Mouse (Mus musculus): ENCODE measurements around the gene Tuba1b. TPM values are rescaled to one million over a fixed set of nuclear protein-coding genes. Genes with fewer than 3 reads are reported as not detected.

Gene Tuba1b
- polyA plus RNA-seq, 1 experiment from 2014 or later = 2,766 TPM

DNA sequence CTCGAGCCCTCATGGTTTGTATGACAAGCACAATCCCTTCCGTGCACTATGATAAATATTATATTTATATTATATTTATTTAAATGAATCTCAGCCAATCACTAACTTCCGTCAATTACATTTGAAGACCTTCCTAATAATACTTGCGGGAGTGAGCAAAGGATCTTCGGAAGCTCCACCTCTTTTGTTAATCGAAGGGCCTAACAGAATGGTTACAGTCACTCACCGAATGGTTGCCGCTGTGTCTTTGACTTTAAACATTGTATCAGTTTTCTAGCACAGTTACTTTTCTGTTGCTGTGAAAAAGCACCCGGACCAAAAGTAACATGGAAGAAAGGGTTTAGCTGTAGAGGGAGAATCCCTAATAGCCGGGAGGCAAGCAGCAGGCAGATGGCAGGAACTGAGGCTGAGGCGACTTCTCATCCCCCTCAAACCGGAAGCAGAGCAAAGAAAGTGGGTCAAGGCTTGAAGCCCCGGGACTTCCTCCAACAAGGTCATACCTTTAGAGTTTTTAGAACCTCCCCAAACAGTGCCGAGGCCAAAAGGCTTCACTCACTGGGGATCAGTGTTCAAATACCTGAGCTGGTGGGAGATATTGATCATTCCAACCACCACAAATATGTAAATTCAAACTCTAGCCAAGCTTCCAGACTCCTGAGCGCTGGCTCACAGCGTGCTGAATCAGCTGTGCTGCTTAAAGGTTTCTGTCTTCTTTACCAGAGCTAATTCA is 35.2 kb upstream of the Tuba1b start:
- Histone ChIP-seq H3K4me3 (peak overlapping the region; percentile 36), H3K36me3 (replicated peaks) (no peaks in the 10 kb centered on the region; the same call in 1 of the 2 replicates), H3K9me3 (no peaks in the 10 kb centered on the region), H3K27me3 (ENCODE audit: poor library complexity, severe bottlenecking) (no peaks in the 10 kb centered on the region), H3K4me1 (peaks cover 63% of the 10 kb centered on the region), H3K27ac (peak overlapping the region; percentile 98)
- 6% methylated on average over 16 of the region's 16 CpGs for WGBS
- no peak for DNase-seq (ENCODE audit: extremely low spot score, low spot score)

DNA sequence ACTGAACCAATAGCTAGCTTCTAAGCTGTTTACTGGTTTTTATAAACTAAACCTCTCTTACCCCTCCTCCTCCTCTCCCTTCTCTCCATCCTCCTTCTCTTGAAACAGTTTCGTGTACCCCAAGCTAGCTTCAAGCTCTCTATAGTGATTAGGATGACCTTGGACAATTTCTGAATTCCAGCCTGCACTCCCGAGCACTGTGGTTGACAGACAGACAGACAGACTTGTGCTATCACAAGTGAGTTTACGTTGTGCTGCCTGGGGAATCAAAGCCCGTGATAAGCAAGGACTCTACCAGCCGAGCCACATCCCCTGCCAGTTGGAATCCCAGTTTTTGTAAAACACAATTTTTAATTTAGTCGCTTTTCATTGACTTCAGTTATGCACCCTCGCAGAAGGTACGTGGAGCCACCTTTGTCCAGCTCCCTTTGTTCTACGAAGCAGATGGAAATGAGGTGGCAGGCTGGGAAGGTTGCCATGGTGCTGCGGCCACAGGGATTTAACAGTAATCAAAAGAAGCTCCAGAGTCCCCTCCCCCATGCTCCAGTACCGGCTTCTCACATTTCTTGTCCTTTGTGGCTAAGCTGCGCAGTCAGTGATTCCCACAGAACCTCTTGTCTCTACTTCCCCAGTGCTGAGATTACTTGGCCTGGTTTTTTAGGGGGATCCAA is 34.5 kb upstream of the Tuba1b start:
- Histone ChIP-seq H3K9me3 (peaks cover 4% of the 10 kb centered on the region; the same call in 1 of the 2 replicates), H3K36me3 (replicated peaks) (no peaks in the 10 kb centered on the region; the same call in 1 of the 2 replicates), H3K27ac (peak overlapping the region; percentile 98), H3K4me3 (peak overlapping the region; percentile 36), H3K27me3 (ENCODE audit: poor library complexity, severe bottlenecking) (no peaks in the 10 kb centered on the region), H3K4me1 (peaks cover 63% of the 10 kb centered on the region)
- 4% methylated on average over 12 of the region's 12 CpGs for WGBS
- DNase-seq (ENCODE audit: extremely low spot score, low spot score) = peak; percentile 93

GRCm38 (mm10) chr15:98959531-98959930 is 25.2 kb upstream of the Tuba1b start:
- peaks cover 5% of the 10 kb centered on the region; the same call in 1 of the 2 replicates for H3K9me3 ChIP-seq
- H3K27me3 ChIP-seq (ENCODE audit: poor library complexity, severe bottlenecking) = no peaks in the 10 kb centered on the region
- peaks cover 21% of the 10 kb centered on the region for H3K4me1 ChIP-seq
- H3K27ac ChIP-seq = no peak overlapping the region
- H3K36me3 ChIP-seq (replicated peaks) = no peaks in the 10 kb centered on the region
- DNase-seq (ENCODE audit: extremely low spot score, low spot score) = no peak
- H3K4me3 ChIP-seq = no peak overlapping the region
- WGBS = 88% methylated on average over 3 of the region's 3 CpGs

GRCm38 (mm10) chr15:98958901-98959420 is 24.6 kb upstream of the Tuba1b start:
- Histone ChIP-seq H3K4me3 (no peak overlapping the region), H3K36me3 (replicated peaks) (no peaks in the 10 kb centered on the region), H3K9me3 (peaks cover 2% of the 10 kb centered on the region; the same call in 1 of the 2 replicates), H3K27ac (no peak overlapping the region), H3K4me1 (peaks cover 27% of the 10 kb centered on the region), H3K27me3 (ENCODE audit: poor library complexity, severe bottlenecking) (no peaks in the 10 kb centered on the region)
- 89% methylated on average over 4 of the region's 4 CpGs for WGBS
- no peak for DNase-seq (ENCODE audit: extremely low spot score, low spot score)

- Histone ChIP-seq H3K27ac (no peak overlapping the region), H3K4me3 (no peak overlapping the region), H3K9me3 (no peaks in the 10 kb centered on the region), H3K4me1 (peaks cover 32% of the 10 kb centered on the region), H3K27me3 (ENCODE audit: poor library complexity, severe bottlenecking) (no peaks in the 10 kb centered on the region), H3K36me3 (replicated peaks) (no peaks in the 10 kb centered on the region)
- WGBS = 93% methylated on average over 5 of the region's 5 CpGs
- DNase-seq (ENCODE audit: extremely low spot score, low spot score) = no peak
Observed at GRCm38 (mm10) chr15:98957475-98957874, 23.1 kb upstream of the Tuba1b start.

GRCm38 (mm10) chr15:98956000-98956399 is 21.6 kb upstream of the Tuba1b start:
- H3K27ac ChIP-seq = peak overlapping the region; percentile 98; the same call in 1 of the 2 replicates
- peaks cover 40% of the 10 kb centered on the region for H3K4me1 ChIP-seq
- H3K27me3 ChIP-seq (ENCODE audit: poor library complexity, severe bottlenecking) = no peaks in the 10 kb centered on the region
- DNase-seq (ENCODE audit: extremely low spot score, low spot score) = no peak
- WGBS = 86% methylated on average over 4 of the region's 4 CpGs
- peaks cover 11% of the 10 kb centered on the region for H3K36me3 ChIP-seq (replicated peaks)
- H3K4me3 ChIP-seq = no peak overlapping the region
- H3K9me3 ChIP-seq = no peaks in the 10 kb centered on the region

- Histone ChIP-seq H3K27ac (peak overlapping the region; percentile 98), H3K9me3 (no peaks in the 10 kb centered on the region), H3K4me3 (peak overlapping the region; percentile 91), H3K4me1 (peaks cover 40% of the 10 kb centered on the region), H3K27me3 (ENCODE audit: poor library complexity, severe bottlenecking) (no peaks in the 10 kb centered on the region), H3K36me3 (replicated peaks) (peaks cover 16% of the 10 kb centered on the region)
- WGBS = 72% methylated on average over 4 of the region's 4 CpGs
- no peak for DNase-seq (ENCODE audit: extremely low spot score, low spot score)
Observed at GRCm38 (mm10) chr15:98955324-98955723, 21.0 kb upstream of the Tuba1b start.

DNA sequence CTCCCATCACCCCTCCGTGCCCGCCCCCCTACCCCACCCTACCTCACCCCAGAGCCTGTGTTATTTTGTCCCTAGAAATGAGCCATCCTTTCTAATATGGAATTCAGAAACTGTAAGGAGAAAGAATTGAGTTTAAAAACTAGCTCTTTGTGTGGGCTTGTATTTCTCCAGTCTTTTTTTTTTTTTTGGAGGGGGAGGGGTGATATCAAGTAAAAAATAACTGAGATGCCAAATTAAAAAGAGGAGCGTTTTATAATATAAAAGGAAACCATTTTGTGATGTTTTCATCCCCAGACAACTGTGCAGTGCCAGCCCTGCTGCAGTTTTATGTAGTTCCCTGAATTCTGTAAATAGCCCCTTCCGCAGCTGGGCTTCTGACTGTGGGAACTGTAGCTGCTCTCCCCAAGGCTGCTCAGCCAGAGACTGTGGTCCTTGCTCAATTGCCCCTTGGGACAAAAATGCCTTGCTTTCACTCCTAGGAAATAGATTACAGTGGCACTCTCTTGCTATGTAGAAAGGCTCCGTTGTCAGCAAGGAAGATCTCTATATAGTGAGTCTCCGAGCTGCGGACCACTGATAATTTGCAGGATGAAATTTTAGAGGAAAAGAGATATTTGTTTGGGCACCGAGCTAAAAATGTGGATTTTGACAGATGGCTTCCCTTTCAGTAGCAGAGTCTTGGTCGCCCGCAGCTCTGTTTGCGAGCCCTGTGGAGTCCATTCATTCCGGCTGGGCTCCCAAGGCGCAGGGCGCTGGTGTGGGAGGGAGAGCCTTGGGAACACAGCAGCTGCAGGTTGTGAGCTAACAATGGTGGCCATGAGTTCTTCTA is 20.3 kb upstream of the Tuba1b start:
- Histone ChIP-seq H3K4me1 (peaks cover 40% of the 10 kb centered on the region), H3K36me3 (replicated peaks) (peaks cover 19% of the 10 kb centered on the region), H3K4me3 (peak overlapping the region; percentile 91), H3K27me3 (ENCODE audit: poor library complexity, severe bottlenecking) (no peaks in the 10 kb centered on the region), H3K9me3 (no peaks in the 10 kb centered on the region), H3K27ac (peak overlapping the region; percentile 98)
- peak; percentile 53 for DNase-seq (ENCODE audit: extremely low spot score, low spot score)
- WGBS = 8% methylated on average over 14 of the region's 14 CpGs

DNA sequence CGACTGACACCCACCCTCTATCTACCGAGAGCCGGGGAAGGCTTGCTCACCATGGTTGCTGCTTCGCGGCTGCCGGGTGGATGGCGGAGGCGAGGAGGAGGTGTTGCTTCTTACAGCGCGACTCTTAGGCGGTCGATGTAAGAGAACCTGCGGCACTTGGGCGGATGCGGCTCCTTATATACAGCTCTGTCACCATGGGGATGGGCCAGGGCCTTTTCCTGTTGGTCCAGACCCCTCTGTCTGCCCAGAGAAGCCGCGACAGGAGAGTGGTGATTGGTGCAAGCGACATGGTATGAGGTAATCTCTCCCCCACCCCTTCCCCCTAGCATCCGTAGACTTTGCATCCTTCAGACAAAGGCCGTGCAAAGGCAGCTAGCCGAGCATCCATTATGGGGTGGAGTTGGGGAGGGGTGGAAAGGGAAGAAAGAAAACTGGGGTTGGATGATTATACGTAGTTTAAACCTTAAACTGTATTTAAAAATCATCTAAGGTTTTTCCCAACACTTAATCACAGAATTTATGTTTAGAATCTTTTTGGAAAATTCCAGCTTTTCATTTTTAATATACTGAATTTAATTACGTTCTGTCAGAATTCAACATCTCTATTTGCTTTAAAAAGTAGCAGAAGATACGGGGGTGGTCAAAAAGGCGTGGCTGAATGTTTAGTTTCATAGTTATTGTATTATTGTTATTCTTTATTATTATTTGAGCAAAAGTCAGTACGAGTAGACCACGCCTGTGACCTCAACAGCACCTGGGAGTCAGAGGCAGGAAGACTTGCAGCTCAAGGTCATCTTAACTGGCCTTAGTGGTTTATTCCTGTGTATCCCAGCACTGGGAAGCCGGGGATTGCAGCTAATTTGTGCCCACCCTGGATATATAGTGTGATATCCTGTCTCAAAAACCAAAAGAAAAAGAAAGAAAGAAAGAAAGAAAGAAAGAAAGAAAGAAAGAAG is 19.3 kb upstream of the Tuba1b start, which contains the start of the genes Gm49450 and Tuba1a:
Gene Gm49450, minus strand, starts transcription at position 151 of the 956 bp plus-strand sequence.
Gene Tuba1a, minus strand, starts transcription at position 303 of the 956 bp plus-strand sequence.
- peak within 1 kb of the TSS; percentile 91 for H3K4me3 ChIP-seq
- 3% methylated on average over 28 of the region's 28 CpGs for WGBS
- H3K9me3 ChIP-seq = no peaks in the 10 kb centered on the region
- H3K27me3 ChIP-seq (ENCODE audit: poor library complexity, severe bottlenecking) = no peaks in the 10 kb centered on the region
- peaks cover 40% of the 10 kb centered on the region for H3K4me1 ChIP-seq
- H3K27ac ChIP-seq = peak within 1 kb of the TSS; percentile 98
- peaks cover 28% of the 10 kb centered on the region for H3K36me3 ChIP-seq (replicated peaks)
- peak; percentile 99 for DNase-seq (ENCODE audit: extremely low spot score, low spot score)

DNA sequence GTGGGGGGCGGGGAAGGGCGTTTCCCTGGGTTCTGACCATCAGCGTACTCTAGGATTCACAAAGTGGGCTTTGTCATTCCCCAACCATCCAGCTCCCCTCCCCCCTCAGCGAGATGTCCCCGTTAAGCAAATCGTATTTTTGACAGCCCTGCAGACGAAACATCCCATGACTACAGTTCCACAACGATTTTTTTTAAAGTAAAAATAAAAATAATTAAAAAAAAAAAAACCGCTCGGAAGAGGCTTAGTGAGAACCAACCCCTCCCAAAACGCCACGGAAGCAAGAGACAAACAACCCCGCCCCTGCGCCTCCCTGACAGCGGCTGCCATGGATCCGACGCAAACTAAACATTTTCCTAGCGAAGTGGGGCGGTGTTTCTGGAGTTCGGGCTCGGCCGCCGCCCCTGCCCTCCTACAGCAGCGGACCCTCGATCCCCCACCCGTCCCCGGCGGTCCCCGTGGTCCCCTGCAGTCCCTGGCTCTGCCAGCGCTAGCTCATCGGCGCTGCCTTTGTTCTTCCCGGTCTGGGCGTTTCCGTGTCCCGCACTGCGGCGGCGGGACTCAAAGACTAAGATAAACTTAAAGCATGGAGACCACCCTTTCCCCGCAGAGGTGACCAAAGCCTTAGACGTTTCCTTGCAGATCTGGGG is 18.5 kb upstream of the Tuba1b start:
- Histone ChIP-seq H3K9me3 (no peaks in the 10 kb centered on the region), H3K27me3 (ENCODE audit: poor library complexity, severe bottlenecking) (no peaks in the 10 kb centered on the region), H3K4me1 (peaks cover 45% of the 10 kb centered on the region), H3K36me3 (replicated peaks) (peaks cover 28% of the 10 kb centered on the region), H3K27ac (peak overlapping the region; percentile 98), H3K4me3 (peak overlapping the region; percentile 91)
- DNase-seq (ENCODE audit: extremely low spot score, low spot score) = peak; percentile 54
- under 1% methylated on average over 41 of the region's 41 CpGs for WGBS

DNA sequence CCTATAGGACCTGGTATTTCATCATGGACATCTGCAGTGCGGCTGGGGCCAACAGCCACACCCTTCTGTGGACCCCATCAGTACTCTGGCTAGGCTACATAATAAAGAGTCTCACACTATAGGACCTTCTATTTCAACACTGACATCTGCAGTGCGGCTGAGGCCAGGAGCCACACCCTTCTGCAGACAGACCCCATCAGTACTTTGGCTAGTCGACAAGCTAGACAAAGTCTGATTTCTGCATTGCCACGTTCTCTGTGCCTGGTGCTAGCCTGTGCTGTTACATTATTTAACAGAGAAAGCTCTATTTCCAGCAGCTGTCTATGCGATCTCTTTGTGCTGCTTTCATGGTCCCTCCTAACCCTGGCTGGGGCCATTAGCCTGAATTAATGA is 17.7 kb upstream of the Tuba1b start:
- Histone ChIP-seq H3K27ac (peak overlapping the region; percentile 98), H3K4me3 (peak overlapping the region; percentile 91), H3K27me3 (ENCODE audit: poor library complexity, severe bottlenecking) (no peaks in the 10 kb centered on the region), H3K4me1 (peaks cover 46% of the 10 kb centered on the region), H3K9me3 (no peaks in the 10 kb centered on the region), H3K36me3 (replicated peaks) (peaks cover 28% of the 10 kb centered on the region)
- 47% methylated on average over 5 of the region's 5 CpGs for WGBS
- no peak for DNase-seq (ENCODE audit: extremely low spot score, low spot score)
